Mouse (Mus musculus): ENCODE data around the gene Fam49a. TPM values are rescaled to one million over a fixed set of nuclear protein-coding genes. Genes with fewer than 3 reads are reported as not detected.
"Not testable (repeated sequence)": the region's sequence is repeated elsewhere in the genome, so short reads cannot be mapped to it uniquely, and the experiment has no call there.

Fam49a gene
- 1 to 10 TPM; 3.0 to 4.0 TPM for total RNA-seq (2021)
- long read RNA-seq, experiment 1, full-length matches to known transcripts: 2 of 4 reads
- long read RNA-seq, experiment 1, partial matches to known transcripts: 1 of 4 reads
- long read RNA-seq, experiment 1, other reads (novel, unspliced or antisense): 1 of 4 reads
- long read RNA-seq, experiment 2, full-length matches to known transcripts: 3 of 3 reads
- long read RNA-seq, experiment 2, partial matches to known transcripts: 0 of 3 reads
- long read RNA-seq, experiment 2, other reads (novel, unspliced or antisense): 0 of 3 reads

DNA sequence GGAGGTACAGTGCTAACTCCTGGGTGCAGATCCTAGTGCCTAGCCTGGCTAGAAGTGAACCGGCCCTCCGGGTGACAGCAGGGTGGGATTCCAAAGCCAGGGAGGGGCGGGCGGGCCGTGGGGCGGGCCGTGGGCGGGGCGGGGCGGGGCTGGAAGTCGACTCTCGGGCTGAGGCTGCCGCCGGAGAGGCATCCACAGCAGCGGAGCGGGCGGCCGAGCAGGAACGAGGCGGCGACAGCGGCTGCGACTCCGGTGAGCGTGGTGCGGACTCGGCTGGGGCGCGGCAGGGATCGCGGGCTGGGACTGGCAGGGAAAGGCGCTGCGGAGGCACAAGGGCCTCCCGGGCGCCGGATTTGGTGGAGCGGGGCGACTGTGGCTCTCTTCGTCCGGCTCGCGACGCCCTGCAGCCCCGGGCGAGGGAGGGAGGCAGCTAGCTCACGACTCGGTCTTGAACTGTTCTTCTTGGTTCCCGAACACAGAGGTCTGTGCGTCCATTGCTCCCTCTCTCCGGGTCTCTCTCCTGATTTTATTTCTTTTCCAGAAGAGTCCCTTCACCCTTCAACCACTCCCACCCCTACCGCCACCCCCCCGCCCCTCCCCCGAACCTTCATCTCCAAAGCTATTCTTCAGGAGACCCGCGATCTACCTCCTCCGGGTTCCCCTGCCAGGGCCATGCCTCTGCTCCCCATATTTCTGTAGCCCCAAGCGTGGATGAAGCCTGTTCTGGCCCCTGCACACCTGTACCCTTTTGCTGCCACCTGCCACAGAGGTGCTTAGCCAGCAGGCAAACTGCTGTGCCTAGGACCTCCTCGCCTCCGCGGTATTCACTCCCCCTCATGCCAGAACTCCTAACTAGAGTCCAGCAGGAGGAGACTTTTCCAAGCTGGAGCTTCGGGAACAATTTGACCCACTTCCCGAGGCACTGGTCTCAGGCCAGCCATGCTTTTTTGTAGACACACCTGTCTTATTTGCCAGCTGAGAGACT is at the start of gene Fam49a:
TSS of gene Fam49a (plus strand) at position 153 of the 985 bp plus-strand sequence.
- peak; percentile 60 for DNase-seq (ENCODE audit: low spot score)

DNA sequence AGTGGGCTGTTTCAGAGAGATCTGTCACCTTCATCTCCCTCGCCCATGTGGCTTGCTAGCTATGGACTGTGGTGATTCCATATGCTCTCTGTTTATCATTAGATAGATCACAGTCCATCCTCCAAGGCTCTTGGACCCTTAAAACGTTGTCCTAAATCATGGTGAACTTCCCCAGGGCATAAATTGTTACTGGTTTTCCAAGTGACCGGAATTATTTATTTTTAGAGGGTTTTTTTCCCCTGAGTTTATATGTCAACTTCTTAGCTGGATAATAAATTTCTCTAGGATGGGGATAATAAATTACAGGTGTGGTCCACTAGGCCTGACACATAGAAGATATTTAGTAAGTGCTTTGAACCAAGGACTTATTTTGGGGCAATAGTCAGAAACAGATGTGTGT is 48.4 kb upstream of the Fam49a start:
- no peak for DNase-seq (ENCODE audit: low spot score)

DNA sequence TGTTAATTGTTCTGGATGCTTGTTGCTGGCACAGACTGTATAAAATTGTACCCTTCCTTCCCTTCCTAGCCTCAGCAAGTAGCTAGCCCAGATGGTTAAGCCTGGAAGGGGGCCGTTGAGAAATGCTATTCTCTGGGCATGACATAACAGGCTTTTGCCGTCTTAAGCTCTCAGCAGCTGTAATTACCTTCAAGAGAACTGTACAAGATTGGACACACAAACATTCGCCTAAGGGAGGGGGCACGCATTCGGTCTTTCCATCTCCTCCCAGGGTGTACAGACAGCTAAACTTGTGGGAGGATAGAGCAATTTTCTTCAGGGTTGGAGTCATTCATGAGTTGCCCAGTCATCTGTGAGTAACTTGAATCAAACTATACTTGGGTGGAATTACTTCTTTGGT is 43.0 kb upstream of the Fam49a start:
- DNase-seq (ENCODE audit: low spot score): no peak

DNA sequence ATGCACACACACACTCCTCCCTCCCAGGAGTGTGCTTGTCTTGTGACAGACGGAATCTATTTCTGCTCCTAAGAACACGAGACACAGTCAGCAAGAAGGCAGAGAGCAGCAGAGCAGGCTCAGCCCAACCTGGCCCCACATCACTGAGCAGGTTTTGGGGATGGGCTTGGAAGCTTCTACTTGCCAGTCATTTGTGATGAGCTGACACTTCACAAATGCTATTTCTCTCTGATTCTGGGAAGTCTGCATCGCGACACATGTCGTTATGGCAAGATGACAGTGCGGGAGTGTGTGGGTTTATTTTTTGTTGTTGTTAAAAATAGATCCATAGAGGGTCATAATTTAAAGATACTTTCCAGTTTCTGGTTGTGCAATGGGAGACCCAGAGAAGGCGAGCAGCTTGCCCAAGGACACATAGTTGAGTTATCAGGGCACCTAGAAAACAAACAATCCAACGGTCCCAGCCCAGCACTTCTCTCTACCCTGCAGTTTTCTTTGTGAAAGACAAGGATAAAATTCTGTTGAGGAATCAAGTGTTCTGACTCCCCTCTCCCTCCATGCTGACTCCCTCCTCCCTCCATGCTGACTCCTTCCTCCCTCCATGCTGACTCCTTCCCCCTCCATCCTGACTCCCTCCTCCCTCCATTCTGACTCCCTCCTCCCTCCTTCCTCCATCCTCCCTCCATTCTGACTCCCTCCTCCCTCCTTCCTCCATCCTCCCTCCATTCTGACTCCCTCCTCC is 41.0 kb upstream of the Fam49a start:
- no peak for DNase-seq (ENCODE audit: low spot score)

DNA sequence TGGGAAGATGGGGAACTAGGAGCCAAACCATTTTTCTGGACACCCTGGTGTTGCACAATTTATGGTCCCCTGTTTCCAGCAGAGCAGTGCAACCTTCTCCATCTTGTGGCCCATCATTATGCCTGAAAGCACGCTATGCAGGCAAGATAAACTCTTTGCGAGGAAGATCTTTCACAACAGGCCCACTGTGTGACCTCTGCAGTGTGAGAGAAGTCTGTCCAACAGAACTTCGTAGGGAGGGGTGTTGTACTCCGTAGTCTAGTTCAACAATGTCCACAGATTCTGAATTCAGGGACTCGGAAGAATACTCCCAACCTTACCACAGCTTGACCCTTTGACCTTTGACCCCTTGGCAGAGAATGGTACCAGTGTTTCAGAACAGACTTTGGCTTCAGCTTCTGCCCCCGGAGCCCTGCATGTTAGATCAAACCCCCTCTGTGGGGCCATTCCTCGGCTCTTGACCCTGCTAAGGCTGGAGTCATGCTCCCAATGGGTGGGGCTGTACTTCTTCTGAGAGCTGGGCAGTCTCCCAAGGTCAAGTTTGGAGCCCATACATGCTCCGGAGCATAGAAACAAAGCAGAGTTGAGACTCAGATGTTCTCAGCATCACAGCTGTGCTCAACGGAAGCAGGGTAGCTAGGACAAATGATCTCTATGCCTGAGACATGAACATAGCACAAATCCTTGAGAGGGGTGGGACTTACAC is 39.2 kb upstream of the Fam49a start:
- peak; percentile 44 for DNase-seq (ENCODE audit: low spot score)

DNA sequence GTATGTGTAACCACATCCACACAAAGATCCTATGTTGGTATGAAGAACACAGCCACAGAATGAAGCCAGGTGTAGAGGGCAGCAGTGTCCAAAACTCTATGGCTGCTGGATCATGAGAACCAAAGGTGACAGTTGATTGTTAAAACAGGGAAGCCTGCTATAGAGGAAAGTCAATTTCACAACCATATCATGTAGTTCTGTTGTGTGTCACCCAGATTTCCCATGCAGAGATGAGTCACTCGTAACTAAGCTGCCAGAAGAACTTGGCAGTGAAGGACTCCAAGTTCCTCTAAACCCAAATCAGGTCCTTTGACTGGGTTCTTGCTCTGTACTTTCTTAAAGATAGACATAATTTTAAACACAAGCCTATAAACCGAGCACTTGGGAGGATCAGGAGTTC is 38.6 kb upstream of the Fam49a start:
- peak; percentile 48 for DNase-seq (ENCODE audit: low spot score)

DNA sequence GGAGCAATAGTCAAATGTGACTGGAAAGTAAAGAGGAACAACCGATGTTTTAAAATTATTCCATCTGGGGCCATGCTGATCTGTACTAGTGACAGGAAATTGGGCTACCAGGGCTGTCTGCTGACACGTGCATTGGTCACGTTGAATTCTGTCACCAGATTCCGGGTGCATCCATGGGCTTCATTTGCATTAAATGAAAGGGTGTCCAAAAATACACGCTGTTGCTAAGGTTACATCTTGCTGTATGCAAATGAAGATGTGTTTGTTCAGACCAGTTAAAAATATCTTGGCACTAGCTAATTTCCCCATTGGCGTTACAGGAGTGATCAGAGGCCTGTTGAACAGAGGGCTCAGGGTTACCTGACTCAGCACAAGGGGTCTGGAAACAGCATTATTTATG is 36.2 kb upstream of the Fam49a start:
- no peak for DNase-seq (ENCODE audit: low spot score)

DNA sequence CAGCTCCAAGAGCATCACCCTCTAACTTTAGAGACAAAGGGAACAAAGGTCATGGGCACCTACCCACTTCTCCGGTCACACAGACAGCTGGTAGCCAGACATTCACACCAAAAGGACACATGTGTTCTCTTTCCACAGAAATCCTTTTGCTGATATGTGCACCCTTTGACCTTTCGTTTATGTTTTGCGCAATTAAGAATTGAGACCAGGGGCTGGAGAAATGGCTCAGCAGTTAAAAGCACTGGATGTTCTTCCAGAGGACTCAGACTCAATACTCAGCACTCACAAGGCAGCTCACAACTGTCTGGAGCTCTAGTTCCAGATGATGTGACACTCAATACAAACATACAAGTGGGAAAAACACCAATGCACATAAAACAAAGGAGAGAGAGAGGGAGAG is 34.3 kb upstream of the Fam49a start:
- DNase-seq (ENCODE audit: low spot score): no peak

DNA sequence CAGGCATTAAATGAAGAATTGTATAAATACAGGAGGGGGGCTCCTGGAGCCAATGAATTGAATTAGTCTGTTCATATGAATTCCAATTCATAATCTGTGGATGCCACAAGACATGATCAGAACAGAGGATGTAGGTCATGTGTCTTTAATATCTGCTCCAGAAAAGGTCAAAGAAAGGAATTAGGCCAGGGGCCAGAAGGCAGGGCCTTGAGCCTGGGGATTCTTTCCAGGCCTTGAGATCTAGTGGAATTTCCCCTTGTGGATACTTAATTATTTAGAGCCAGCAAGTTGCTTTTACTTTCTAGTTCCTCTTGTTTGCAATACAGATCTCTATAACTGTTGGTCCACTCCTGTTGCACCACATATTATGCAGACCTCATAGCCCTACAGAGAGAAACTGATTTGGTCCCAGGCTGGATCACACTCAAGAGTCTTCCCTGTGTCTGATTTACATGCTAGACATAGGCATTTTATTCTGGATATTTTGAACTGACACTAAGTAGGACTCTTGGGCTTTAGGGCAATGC is 31.8 kb upstream of the Fam49a start:
- DNase-seq (ENCODE audit: low spot score): no peak

DNA sequence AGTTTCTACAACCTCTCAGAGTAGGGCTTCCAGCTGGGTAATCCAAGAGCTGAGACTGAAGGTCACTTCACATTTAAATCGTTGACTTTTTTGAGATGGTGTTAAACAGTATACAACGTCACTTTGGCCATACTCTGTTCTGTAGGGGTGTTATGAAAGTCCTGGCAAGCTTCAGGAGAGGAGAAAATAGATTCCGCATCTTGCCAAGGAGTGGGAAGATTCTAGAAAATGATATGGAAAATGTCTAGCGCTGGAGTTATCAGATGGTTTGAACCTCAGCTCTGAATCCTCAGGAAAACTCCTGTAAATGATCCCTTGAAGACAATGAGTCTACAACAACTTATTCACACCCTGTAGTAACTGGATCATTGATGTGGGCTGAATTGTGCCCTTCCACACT is 29.8 kb upstream of the Fam49a start:
- no peak for DNase-seq (ENCODE audit: low spot score)

DNA sequence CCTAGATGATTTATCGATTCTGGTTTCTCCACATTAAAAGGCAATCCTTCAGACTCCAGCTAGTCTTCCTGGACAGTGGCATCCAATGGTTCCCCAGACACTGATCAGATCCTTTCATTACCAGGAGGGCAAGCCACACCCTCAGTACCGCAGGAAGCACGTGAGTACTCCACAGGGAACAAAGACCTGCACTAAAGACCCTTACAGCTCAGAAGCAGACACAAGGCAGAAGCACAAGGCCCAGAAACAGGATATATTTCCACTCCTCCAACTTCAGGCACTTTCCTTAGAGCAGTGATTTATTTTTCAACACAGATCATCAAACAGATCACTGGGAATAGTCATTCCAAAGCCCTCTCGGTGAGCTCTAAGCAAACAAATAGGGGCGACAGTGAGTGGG is 25.0 kb upstream of the Fam49a start:
- no peak for DNase-seq (ENCODE audit: low spot score)

DNA sequence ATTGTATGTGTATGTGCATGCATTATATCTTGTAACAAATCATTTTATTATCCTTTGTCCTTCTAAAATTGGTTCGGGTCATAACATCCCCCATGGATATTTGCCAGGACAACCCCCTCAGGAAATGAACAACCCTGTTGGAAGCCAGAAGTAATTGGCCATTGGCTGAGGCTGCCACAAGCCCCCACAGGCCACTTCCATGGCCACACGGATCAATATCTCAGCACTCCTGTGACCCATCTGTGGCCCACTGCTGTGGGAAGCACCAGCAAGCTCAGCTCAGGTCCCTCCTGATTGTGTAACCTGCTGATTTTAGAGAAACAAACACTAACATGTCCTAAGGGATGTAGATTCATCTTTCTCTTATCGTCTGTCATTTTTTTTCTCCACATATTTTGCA is 22.4 kb upstream of the Fam49a start:
- no peak for DNase-seq (ENCODE audit: low spot score)

DNA sequence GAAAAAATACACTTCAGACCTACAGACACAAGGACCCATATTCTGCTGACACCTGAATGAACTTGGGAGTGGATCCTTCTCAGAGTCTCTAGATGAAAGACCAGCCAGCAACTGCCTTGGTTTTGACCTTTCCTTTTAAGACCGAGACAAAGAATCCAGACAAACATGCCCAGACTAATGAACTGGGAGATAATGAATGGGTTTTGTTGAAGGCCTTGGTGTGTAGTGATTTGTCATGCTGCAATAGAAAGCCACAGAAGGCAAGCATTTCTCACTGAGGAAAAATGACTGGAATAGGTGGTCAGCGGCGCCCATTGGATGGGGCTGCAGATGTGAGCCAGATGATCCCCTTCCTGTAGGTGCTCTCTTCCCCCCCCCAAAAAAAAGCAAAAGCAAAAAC is 18.8 kb upstream of the Fam49a start:
- DNase-seq (ENCODE audit: low spot score): no peak

DNA sequence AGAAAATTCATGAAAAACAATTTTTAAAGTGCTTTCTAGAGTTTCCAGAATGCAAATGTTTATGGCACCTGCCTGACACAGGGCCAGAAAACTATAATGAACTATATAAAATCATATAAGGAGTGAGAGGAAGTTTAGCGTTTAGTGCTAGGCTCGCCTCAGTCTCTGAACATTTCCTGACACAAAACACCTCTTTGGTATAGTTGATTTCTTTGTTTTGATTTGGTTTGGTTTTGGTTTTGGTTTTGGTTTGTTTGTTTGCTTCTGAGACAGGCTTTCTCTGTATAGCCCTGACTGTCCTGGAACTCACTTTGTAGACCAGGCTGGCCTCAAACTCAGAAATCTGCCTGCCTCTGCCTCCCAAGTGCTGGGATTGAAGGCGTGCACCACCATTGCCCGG is 14.9 kb upstream of the Fam49a start:
- DNase-seq (ENCODE audit: low spot score): not testable (repeated sequence)

DNA sequence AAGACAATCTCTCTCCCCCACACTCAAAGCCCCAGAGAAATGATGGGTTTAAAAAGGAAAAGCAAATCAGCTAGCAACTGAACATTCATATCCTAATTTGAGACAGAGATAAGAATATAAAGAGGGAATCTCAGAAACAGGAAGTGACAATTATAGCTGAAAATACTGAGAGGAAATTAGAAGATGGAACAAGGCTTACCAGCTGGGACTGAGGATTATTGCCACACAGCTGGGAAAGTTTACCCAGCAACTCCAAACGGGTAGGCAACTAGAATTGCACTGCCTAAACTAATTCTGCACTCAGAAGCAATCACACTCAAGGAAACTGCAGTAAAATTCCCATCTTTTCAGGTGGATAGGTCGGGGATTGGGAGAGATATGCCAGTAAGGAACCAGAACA is 12.4 kb upstream of the Fam49a start:
- no peak for DNase-seq (ENCODE audit: low spot score)

DNA sequence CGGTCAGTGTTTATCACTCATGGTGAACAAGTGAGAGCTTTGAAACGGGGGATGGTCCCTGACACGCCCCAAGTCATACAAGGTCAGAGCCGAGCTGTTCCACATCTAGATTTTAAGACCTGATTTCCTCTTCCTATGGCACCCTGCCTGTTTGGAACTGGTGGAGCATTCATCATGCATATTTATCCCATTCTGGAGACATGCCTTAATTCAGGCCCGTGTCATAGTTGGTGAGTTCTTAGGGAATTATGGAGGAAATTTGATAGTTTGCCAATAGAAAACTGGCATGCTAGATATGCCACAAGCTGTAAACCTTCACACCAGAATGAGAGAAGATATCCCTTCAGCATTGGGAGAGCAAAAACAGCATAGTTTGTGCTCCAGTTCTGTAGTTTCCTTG is 8.4 kb upstream of the Fam49a start:
- DNase-seq (ENCODE audit: low spot score): no peak

DNA sequence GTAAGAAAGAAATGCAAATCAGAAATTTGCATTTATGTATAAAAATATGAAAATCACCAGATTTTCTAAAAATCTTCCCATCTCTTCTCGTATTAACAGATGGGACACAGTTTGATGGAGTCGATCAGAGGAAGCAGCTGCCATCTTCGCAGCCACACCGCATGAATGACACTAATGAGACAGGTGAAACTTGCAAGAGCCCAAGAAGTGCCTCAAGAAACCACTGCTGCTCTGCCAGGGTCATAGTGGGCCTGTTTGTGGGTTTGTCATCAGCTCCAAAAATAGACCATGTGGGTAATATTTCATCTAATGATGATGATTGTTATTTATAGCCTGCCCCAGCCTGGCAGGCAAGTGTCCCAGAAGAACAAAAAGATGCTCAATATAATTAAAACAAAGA is 7.8 kb upstream of the Fam49a start:
- DNase-seq (ENCODE audit: low spot score): no peak

DNA sequence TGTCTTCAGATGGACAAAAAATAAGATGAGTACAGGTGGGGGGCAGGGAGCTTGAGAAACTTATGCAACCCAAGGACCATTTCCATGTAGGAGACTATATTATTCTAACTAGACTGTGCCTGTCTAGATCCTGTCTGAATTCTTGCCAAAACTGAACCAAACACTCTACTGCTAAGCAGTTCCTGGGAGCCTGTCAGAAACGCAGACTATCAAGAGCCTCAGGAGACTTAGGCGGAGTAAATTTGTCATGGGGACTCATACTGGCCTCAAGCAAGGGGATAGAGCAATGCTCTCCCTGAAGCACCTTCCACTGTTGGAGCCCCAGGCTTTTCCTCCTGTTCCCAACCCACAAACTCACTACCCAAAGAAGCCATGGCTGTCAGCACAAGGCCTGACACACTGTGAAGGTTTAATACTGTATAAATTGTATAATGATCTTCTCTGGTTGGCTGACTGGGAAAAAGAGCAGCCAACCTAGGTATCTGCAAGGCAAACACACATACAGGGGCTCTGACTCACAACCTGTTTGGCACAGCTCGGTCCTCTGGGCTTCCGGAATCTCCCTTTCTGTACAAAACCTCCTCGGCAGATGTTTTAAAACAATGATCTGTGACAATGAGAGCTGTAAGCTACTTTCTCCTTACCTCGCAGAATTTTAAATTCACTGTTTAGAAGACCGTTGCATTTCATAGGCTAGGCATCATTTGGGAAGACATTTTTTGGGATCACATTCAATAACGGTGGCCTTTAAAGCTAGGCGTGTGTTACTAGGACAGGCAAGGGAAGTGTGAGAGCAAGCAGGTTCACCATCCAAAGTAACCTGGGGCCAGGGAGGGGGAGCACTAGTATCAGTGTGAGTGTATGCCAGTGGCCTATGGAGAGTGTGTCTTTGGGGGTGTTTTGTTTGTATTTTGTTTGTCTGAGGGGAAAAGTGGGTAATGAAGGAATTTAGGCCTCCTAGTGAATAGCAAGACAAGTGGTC is 669 bp upstream of the Fam49a start:
- DNase-seq (ENCODE audit: low spot score): no peak

DNA sequence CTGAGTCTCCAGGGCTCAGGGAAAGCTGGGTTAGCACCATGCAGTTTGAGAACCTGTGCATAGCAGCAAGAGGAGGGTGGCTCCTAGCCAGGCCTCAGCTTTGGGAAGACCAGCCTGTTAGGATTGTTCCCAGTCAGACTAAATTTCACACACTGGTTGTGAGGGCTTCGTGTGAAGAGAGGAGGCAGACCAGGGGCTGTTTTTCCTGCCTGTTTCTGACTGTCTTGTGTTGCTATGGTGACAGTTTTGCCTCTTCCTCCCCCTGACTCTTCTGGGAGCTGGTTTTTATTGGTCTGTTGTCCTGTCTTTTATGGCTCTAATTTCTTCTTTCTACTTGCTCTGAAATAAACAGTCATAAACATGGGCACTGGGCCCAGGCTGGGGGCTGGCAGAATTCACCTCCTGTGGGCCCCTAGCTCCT is 1.4 kb downstream of the Fam49a start:
- no peak for DNase-seq (ENCODE audit: low spot score)

DNA sequence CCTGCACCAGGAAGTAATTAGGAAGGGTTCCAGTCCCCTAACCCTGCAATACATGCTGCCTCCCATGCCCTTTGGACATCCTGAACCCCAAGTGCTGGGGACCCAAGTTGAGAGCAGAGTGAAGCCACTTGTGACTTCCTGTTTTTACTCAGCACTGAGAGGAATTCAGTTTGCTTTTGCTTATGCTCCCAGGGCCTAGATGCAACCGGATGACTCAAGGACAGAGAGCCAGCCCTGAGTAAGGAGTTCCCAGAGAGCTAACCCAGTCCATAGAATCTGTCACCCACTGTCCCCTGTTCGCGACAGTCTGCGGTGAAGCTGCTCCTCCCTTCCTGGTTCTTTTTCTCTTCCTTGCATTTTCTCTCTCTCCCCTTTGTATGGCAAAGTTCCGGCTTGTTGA is 2.2 kb downstream of the Fam49a start:
- DNase-seq (ENCODE audit: low spot score): no peak
